Mouse (Mus musculus): Measurements from ENCODE around the gene Tor3a. TPM values are rescaled to one million over a fixed set of nuclear protein-coding genes. Genes with fewer than 3 reads are reported as not detected.

Tor3a gene
- polyA plus RNA-seq, 1 experiment from 2014 or later, result 12.4 TPM

GRCm38 (mm10) chr1:156617811-156618210 lies 56.3 kb downstream of the Tor3a start:
- Histone ChIP-seq H3K9me3 (ENCODE audit: low read length) (no peaks in the 10 kb centered on the region), H3K27me3 (ENCODE audit: insufficient read depth, low read length) (no peaks in the 10 kb centered on the region), H3K4me3 (ENCODE audit: low read depth, low read length) (no peak overlapping the region), H3K9ac (replicated peaks) (0 out of 2 replicates have a peak overlapping the region, but pooled peaks have one; percentile 4), H3K4me1 (ENCODE audit: insufficient read depth) (peaks cover 44% of the 10 kb centered on the region), H3K27ac (ENCODE audit: low read depth) (0 out of 2 replicates have a peak overlapping the region, but pooled peaks have one; percentile 62), H3K4me2 (ENCODE audit: low read depth, low read length) (peak overlapping the region; percentile 66), H3K36me3 (replicated peaks; ENCODE audit: insufficient read depth, low read length) (peaks cover 6% of the 10 kb centered on the region; the same call in 1 of the 2 replicates)
- WGBS (ENCODE audit: insufficient replicate concordance), result 41% methylated on average over 4 of the region's 4 CpGs
- no peak for TF ChIP-seq CTCF (IDR thresholded peaks at IDR 0.05; ENCODE audit: low read depth)
- no peak for TF ChIP-seq EP300 (IDR thresholded peaks at IDR 0.05; ENCODE audit: low read depth)
- DNase-seq, result no peak
- no peak for ATAC-seq

DNA sequence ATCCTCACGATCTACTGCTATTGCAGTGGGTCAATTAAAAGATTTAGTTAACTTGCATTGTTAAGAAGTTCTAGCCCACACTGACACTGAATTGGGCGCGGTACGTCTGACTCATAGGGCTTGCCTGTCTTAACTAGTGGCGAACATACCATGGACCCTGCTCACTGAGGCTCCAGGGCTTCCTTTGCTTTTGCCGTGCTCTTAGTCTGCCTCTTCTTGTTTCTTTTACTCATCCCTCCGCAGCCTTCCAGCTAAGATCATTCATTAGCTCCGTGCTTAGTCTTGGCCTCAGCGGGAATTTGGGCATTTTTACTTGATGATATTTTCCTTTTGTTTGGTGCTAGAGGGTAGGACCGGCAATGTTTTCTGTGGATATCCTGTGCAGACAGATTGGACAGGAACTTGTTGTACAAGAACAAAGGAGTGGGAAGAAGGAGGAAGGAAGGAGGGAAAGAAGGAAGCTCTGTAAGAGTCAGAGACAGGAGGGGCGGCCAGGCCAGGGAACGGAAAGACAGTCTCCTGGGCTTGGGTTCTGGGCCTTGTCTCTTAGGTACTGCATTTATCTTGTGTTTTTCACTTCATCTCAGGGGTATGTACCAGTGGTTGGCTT lies 57.1 kb downstream of the Tor3a start:
- no peaks in the 10 kb centered on the region for H3K9me3 ChIP-seq (ENCODE audit: low read length)
- no peaks in the 10 kb centered on the region for H3K27me3 ChIP-seq (ENCODE audit: insufficient read depth, low read length)
- H3K9ac ChIP-seq (replicated peaks), result peak overlapping the region; percentile 52
- H3K36me3 ChIP-seq (replicated peaks; ENCODE audit: insufficient read depth, low read length), result peaks cover under 1% of the 10 kb centered on the region; the same call in 1 of the 2 replicates
- TF ChIP-seq EP300 (IDR thresholded peaks at IDR 0.05; ENCODE audit: low read depth) (no peak), CTCF (IDR thresholded peaks at IDR 0.05; ENCODE audit: low read depth) (no peak)
- peak overlapping the region; percentile 15; the same call in 1 of the 2 replicates for H3K4me3 ChIP-seq (ENCODE audit: low read depth, low read length)
- peak overlapping the region; percentile 62 for H3K27ac ChIP-seq (ENCODE audit: low read depth)
- peaks cover 44% of the 10 kb centered on the region for H3K4me1 ChIP-seq (ENCODE audit: insufficient read depth)
- 16% methylated on average over 12 of the region's 12 CpGs for WGBS (ENCODE audit: insufficient replicate concordance)
- H3K4me2 ChIP-seq (ENCODE audit: low read depth, low read length), result peak overlapping the region; percentile 66
- ATAC-seq, result no peak
- no peak for DNase-seq

GRCm38 (mm10) chr1:156615381-156616133 lies 58.6 kb downstream of the Tor3a start:
- Histone ChIP-seq H3K36me3 (replicated peaks; ENCODE audit: insufficient read depth, low read length) (no peaks in the 10 kb centered on the region), H3K4me3 (ENCODE audit: low read depth, low read length) (peak overlapping the region; percentile 39), H3K27ac (ENCODE audit: low read depth) (peak overlapping the region; percentile 73), H3K4me2 (ENCODE audit: low read depth, low read length) (peak overlapping the region; percentile 68), H3K9ac (replicated peaks) (peak overlapping the region; percentile 39), H3K4me1 (ENCODE audit: insufficient read depth) (peaks cover 40% of the 10 kb centered on the region), H3K9me3 (ENCODE audit: low read length) (no peaks in the 10 kb centered on the region), H3K27me3 (ENCODE audit: insufficient read depth, low read length) (no peaks in the 10 kb centered on the region)
- peak; percentile 82 for DNase-seq
- WGBS (ENCODE audit: insufficient replicate concordance), result 8% methylated on average over 13 of the region's 13 CpGs
- TF ChIP-seq EP300 (IDR thresholded peaks at IDR 0.05; ENCODE audit: low read depth) (no peak), CTCF (IDR thresholded peaks at IDR 0.05; ENCODE audit: low read depth) (no peak)
- ATAC-seq, result peak; percentile 96

DNA sequence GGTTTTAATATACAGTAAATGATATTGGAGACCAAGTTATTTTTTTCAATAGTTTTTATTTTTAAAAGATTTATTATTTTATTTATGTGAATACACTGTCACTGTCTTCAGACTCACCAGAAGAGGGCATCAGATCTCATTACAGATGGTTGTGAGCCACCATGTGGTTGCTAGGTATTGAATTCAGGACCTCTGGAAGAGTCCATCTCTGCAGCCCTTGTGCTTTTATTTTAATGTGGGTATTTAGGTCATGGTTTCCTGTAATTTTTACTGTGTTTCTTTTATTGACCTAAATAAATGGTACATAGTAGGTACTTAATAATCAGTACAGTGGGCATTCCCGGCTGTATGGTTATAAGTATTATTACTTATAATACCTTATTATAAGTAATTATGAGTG lies 59.4 kb downstream of the Tor3a start:
- no peak overlapping the region for H3K27ac ChIP-seq (ENCODE audit: low read depth)
- no peak overlapping the region for H3K9ac ChIP-seq (replicated peaks)
- TF ChIP-seq CTCF (IDR thresholded peaks at IDR 0.05; ENCODE audit: low read depth) (peak; percentile 54), EP300 (IDR thresholded peaks at IDR 0.05; ENCODE audit: low read depth) (no peak)
- H3K4me2 ChIP-seq (ENCODE audit: low read depth, low read length), result peak overlapping the region; percentile 68; the same call in 1 of the 2 replicates
- peaks cover 36% of the 10 kb centered on the region for H3K4me1 ChIP-seq (ENCODE audit: insufficient read depth)
- no peak overlapping the region for H3K4me3 ChIP-seq (ENCODE audit: low read depth, low read length)
- no peaks in the 10 kb centered on the region for H3K27me3 ChIP-seq (ENCODE audit: insufficient read depth, low read length)
- DNase-seq, result no peak
- no peak for ATAC-seq
- H3K36me3 ChIP-seq (replicated peaks; ENCODE audit: insufficient read depth, low read length), result no peaks in the 10 kb centered on the region
- WGBS (ENCODE audit: insufficient replicate concordance), result 75% methylated on average over 1 of the region's 1 CpGs
- H3K9me3 ChIP-seq (ENCODE audit: low read length), result no peaks in the 10 kb centered on the region

- Histone ChIP-seq H3K27me3 (ENCODE audit: insufficient read depth, low read length) (no peaks in the 10 kb centered on the region), H3K4me1 (ENCODE audit: insufficient read depth) (peaks cover 31% of the 10 kb centered on the region), H3K9me3 (ENCODE audit: low read length) (no peaks in the 10 kb centered on the region), H3K4me2 (ENCODE audit: low read depth, low read length) (no peak overlapping the region), H3K9ac (replicated peaks) (no peak overlapping the region), H3K27ac (ENCODE audit: low read depth) (no peak overlapping the region), H3K4me3 (ENCODE audit: low read depth, low read length) (no peak overlapping the region), H3K36me3 (replicated peaks; ENCODE audit: insufficient read depth, low read length) (no peaks in the 10 kb centered on the region)
- no peak for ATAC-seq
- no peak for TF ChIP-seq CTCF (IDR thresholded peaks at IDR 0.05; ENCODE audit: low read depth)
- TF ChIP-seq EP300 (IDR thresholded peaks at IDR 0.05; ENCODE audit: low read depth), result no peak
- 40% methylated on average over 9 of the region's 9 CpGs for WGBS (ENCODE audit: insufficient replicate concordance)
- DNase-seq, result no peak
Observed at GRCm38 (mm10) chr1:156613855-156614530, 60.2 kb downstream of the Tor3a start.

DNA sequence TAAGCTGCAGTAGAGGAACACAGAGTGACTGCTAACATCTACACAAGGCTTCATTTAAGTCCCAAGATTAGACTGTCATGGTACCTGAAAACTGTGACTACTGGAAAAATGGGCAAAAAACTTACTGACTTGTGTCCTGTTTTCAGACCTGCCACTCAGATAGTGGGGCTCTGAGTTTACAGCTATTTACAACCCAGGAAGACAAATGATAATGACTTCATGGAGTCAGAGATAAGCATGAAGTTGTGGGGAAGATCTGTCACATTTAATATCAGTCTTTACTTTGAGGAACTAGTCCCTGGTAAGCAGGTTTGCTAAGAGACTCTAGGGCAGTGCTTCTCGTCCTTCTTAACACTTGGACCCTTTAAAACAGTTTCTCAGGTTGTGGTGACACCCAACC lies 63.9 kb downstream of the Tor3a start:
- ATAC-seq, result no peak

More for the DNA sequence above, 63.9 kb downstream of the Tor3a start:
- 59% methylated on average over 1 of the region's 1 CpGs for WGBS (ENCODE audit: insufficient replicate concordance)
- H3K36me3 ChIP-seq (replicated peaks; ENCODE audit: insufficient read depth, low read length), result no peaks in the 10 kb centered on the region
- H3K27me3 ChIP-seq (ENCODE audit: insufficient read depth, low read length), result no peaks in the 10 kb centered on the region
- H3K9ac ChIP-seq (replicated peaks), result no peak overlapping the region
- peaks cover 9% of the 10 kb centered on the region for H3K4me1 ChIP-seq (ENCODE audit: insufficient read depth)
- TF ChIP-seq EP300 (IDR thresholded peaks at IDR 0.05; ENCODE audit: low read depth) (no peak), CTCF (IDR thresholded peaks at IDR 0.05; ENCODE audit: low read depth) (no peak)
- H3K9me3 ChIP-seq (ENCODE audit: low read length), result no peaks in the 10 kb centered on the region
- H3K27ac ChIP-seq (ENCODE audit: low read depth), result no peak overlapping the region
- H3K4me3 ChIP-seq (ENCODE audit: low read depth, low read length), result no peak overlapping the region
- DNase-seq, result no peak
- no peak overlapping the region for H3K4me2 ChIP-seq (ENCODE audit: low read depth, low read length)
